Mouse (Mus musculus): ENCODE data around the gene Zdhhc19.

DNA sequence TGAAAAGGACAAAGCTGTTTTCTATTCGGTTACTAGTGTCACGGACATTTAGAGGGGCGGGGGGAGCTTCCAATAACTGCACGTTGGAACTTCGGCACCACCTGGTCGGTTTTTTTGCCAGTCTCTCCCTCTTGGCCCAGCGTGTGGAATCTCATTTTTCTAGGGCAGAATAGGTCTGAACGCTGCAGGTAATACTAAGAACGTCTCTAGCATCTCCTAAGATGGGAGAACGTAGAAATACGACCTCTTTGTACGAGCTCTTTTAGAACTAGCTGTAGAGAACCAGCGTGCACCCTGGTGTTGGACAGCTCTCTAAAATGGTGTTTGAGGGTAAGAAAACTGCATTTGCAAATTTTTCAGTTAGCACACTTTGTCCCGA is 113.3 kb downstream of the Zdhhc19 start:
- TF ChIP-seq POLR2A (IDR thresholded peaks at IDR 0.05; ENCODE audit: insufficient read depth, low read length) (no peak), CTCF (IDR thresholded peaks at IDR 0.05; ENCODE audit: low read depth, low read length) (no peak)
